In genomic region chr16:21318009-21318639, GRCm38 (mm10) we compare ENCODE assay signal across 15 mouse cellular contexts.
A peak's percentile ranks its signal among the peaks of the same experiment; 100 is the strongest.
DNase-seq lines count a peak whose midpoint lies in the region; ATAC-seq and TF ChIP-seq lines count a peak whose summit lies in the region.
"Had no signal": no experiment of that assay in that cellular context is flagged by ENCODE, and none has a peak within 500 bp of the region (broad histone marks: within the 10 kb centered on the region; RNA-seq: fewer than 3 reads in every experiment).

No protein-coding gene starts in this region.

- no peak overlapping the region for H3ac ChIP-seq in myocyte (ENCODE audit: control insufficient read depth, insufficient read length)

- H3K27me3 ChIP-seq in heart, embryonic 13.5 days (replicated peaks): 0 out of 2 replicates have a peak, but pooled peaks cover 3% of the 10 kb centered on the region
- H3K27me3 ChIP-seq in heart, embryonic 15.5 days: no peaks in the 10 kb centered on the region
- no peaks in the 10 kb centered on the region for H3K27me3 ChIP-seq in myocyte (ENCODE audit: control insufficient read depth, insufficient read depth, insufficient read length)
- H3K27me3 ChIP-seq in intestine, embryonic 15.5 days (replicated peaks): no peaks in the 10 kb centered on the region
- H3K27me3 ChIP-seq: Patski had no signal

- ATAC-seq in heart, embryonic 13.5 days (ENCODE audit: extremely low read depth, insufficient number of reproducible peaks, low FRiP score, low TSS enrichment): no peak
- ATAC-seq in heart, embryonic 15.5 days (replicated peaks; ENCODE audit: insufficient number of reproducible peaks, insufficient read depth, low FRiP score, low read depth): no peak
- ATAC-seq in intestine, embryonic 15.5 days: no peak
- ATAC-seq: liver, embryonic 12.5 days; lung, postnatal 0 days had no signal

- 49% methylated on average over 7 of the region's 7 CpGs for WGBS in heart, embryonic 13.5 days
- WGBS in heart, embryonic 15.5 days: 57% methylated on average over 7 of the region's 7 CpGs
- WGBS in intestine, embryonic 15.5 days: 75% methylated on average over 7 of the region's 7 CpGs

- peak overlapping the region; percentile 30; the same call in 1 of the 2 replicates for H3K9ac ChIP-seq in heart, embryonic 13.5 days
- H3K9ac ChIP-seq in heart, embryonic 15.5 days: no peak overlapping the region
- no peak overlapping the region for H3K9ac ChIP-seq in intestine, embryonic 15.5 days
- H3K9ac ChIP-seq: liver, embryonic 12.5 days had no signal

- peaks cover 72% of the 10 kb centered on the region for H3K4me1 ChIP-seq in heart, embryonic 13.5 days
- H3K4me1 ChIP-seq in cortical plate, adult 2 months (ENCODE audit: control insufficient read depth, insufficient read depth, low read length): no peaks in the 10 kb centered on the region; the same call in 1 of the 2 replicates
- peaks cover 45% of the 10 kb centered on the region for H3K4me1 ChIP-seq in heart, embryonic 15.5 days (replicated peaks)
- peaks cover 30% of the 10 kb centered on the region for H3K4me1 ChIP-seq in intestine, embryonic 15.5 days (replicated peaks)

- TF ChIP-seq POLR2A in cortical plate, adult 2 months (IDR thresholded peaks at IDR 0.05; ENCODE audit: extremely low read depth, insufficient read depth, low read length): no peak
- no peak for TF ChIP-seq POLR2A in myocyte (IDR thresholded peaks at IDR 0.05; ENCODE audit: insufficient read length, low read depth)

- TF ChIP-seq CTCF in cortical plate, adult 2 months (IDR thresholded peaks at IDR 0.05; ENCODE audit: extremely low read depth, insufficient read depth, low read length): no peak

- no peak overlapping the region for H3K4me2 ChIP-seq in heart, embryonic 13.5 days
- no peak overlapping the region for H3K4me2 ChIP-seq in heart, embryonic 15.5 days
- H3K4me2 ChIP-seq in myocyte (ENCODE audit: low read depth): peak overlapping the region; percentile 48
- no peak overlapping the region for H3K4me2 ChIP-seq in intestine, embryonic 15.5 days (replicated peaks)
- H3K4me2 ChIP-seq: liver, embryonic 12.5 days had no signal

- no peaks in the 10 kb centered on the region for H3K9me3 ChIP-seq in heart, embryonic 13.5 days
- H3K9me3 ChIP-seq in heart, embryonic 15.5 days (replicated peaks): no peaks in the 10 kb centered on the region
- no peaks in the 10 kb centered on the region for H3K9me3 ChIP-seq in intestine, embryonic 15.5 days
- H3K9me3 ChIP-seq: liver, embryonic 12.5 days; midbrain, embryonic 10.5 days had no signal

- H3K36me3 ChIP-seq in heart, embryonic 13.5 days: no peaks in the 10 kb centered on the region
- no peaks in the 10 kb centered on the region for H3K36me3 ChIP-seq in heart, embryonic 15.5 days
- H3K36me3 ChIP-seq in myocyte (ENCODE audit: control insufficient read depth, insufficient read depth): no peaks in the 10 kb centered on the region
- H3K36me3 ChIP-seq in intestine, embryonic 15.5 days: no peaks in the 10 kb centered on the region
- H3K36me3 ChIP-seq: liver, embryonic 12.5 days; midbrain, embryonic 10.5 days had no signal

- no peak overlapping the region for H3K4me3 ChIP-seq in heart, embryonic 13.5 days
- H3K4me3 ChIP-seq in cortical plate, adult 2 months (ENCODE audit: insufficient read depth, low read length): no peak overlapping the region
- no peak overlapping the region for H3K4me3 ChIP-seq in heart, embryonic 15.5 days
- no peak overlapping the region for H3K4me3 ChIP-seq in myocyte
- no peak overlapping the region for H3K4me3 ChIP-seq in intestine, embryonic 15.5 days (replicated peaks)
- H3K4me3 ChIP-seq: left cerebral cortex, adult 2 months; liver, embryonic 12.5 days; midbrain, embryonic 10.5 days had no signal

- peak overlapping the region; percentile 58 for H3K27ac ChIP-seq in heart, embryonic 13.5 days (replicated peaks)
- H3K27ac ChIP-seq in cortical plate, adult 2 months (ENCODE audit: insufficient read depth, low read length): 0 out of 2 replicates have a peak overlapping the region, but pooled peaks have one; percentile 16
- H3K27ac ChIP-seq in heart, embryonic 15.5 days: peak overlapping the region; percentile 55
- H3K27ac ChIP-seq in intestine, embryonic 15.5 days: no peak overlapping the region
- H3K27ac ChIP-seq: left cerebral cortex, adult 2 months; liver, embryonic 12.5 days; midbrain, embryonic 10.5 days had no signal

- no peaks in the 10 kb centered on the region for H3K79me2 ChIP-seq in myocyte (ENCODE audit: control insufficient read depth, insufficient read depth)

- DNase-seq in heart, adult 11 months: no peak
- DNase-seq in ovary, adult 18-20 months (ENCODE audit: low spot score): no peak
- no peak for DNase-seq in cerebellum, adult 11-12 months
- DNase-seq: kidney, adult 18-20 months; thymus, postnatal 25 days had no signal

TF ChIP-seq in myocyte, 11 proteins besides CTCF, POLR2A, EP300 and RAD21:
- TF ChIP-seq MYOD1 (IDR thresholded peaks at IDR 0.05; ENCODE audit: control insufficient read depth in 1 of 3, insufficient read length in 2 of 3, low read depth in 2 of 3) (peak in 2 of 3 experiments; percentile 23 to 64), TCF12 (IDR thresholded peaks at IDR 0.05; ENCODE audit: insufficient read depth, poor library complexity, severe bottlenecking) (no peak), USF1 (IDR thresholded peaks at IDR 0.05; ENCODE audit: low read depth) (no peak), MYOG (IDR thresholded peaks at IDR 0.05; ENCODE audit: control insufficient read depth in 1 of 3, insufficient read depth in 1 of 3, insufficient read length in 2 of 3, low read depth in 2 of 3) (peak in 2 of 3 experiments; percentile 26 to 72), REST (IDR thresholded peaks at IDR 0.05; ENCODE audit: insufficient read depth, insufficient read length) (no peak), TCF3 (IDR thresholded peaks at IDR 0.05; ENCODE audit: insufficient read length, low read depth) (no peak), MAX (IDR thresholded peaks at IDR 0.05; ENCODE audit: low read depth) (no peak), POLR2AphosphoS2 (IDR thresholded peaks at IDR 0.05; ENCODE audit: insufficient read length, low read depth) (no peak), CEBPB (IDR thresholded peaks at IDR 0.05; ENCODE audit: insufficient read depth, poor library complexity, severe bottlenecking) (no peak), SRF (IDR thresholded peaks at IDR 0.05; ENCODE audit: control insufficient read depth, insufficient read length, low read depth) (no peak)
